In genomic region chr10:69744181-69744580, GRCm38 (mm10) we compare ENCODE assay signal across 11 mouse cellular contexts.
DNase-seq lines count a peak whose midpoint lies in the region; ATAC-seq lines count a peak whose summit lies in the region.
"Had no signal": no experiment of that assay in that cellular context is flagged by ENCODE, and none has a peak within 500 bp of the region (broad histone marks: within the 10 kb centered on the region; RNA-seq: fewer than 3 reads in every experiment).

No protein-coding gene starts in this region.

- DNase-seq in frontal cortex, postnatal 10 days (ENCODE audit: low spot score in 2 of 2), result no peak
- peak; percentile 90 for DNase-seq in NIH3T3 (ENCODE audit: low read depth)
- DNase-seq in layer of hippocampus, postnatal 10 days (ENCODE audit: low spot score in 2 of 2), result peak; percentile 59 to 68
- no peak for DNase-seq in thymus, adult 18-20 months
- DNase-seq in spleen, postnatal 10 days (ENCODE audit: low spot score in 2 of 2), result no peak
- no peak for DNase-seq in B cell, adult 2 months
- DNase-seq: heart, adult 18-20 months; kidney, adult 8-10 months; thymus, postnatal 36 days had no signal

- H3K4me3 ChIP-seq in forebrain, embryonic 15.5 days, result no peak overlapping the region

- H3K4me2 ChIP-seq in forebrain, embryonic 15.5 days (replicated peaks), result 0 out of 2 replicates have a peak overlapping the region, but pooled peaks have one; percentile 5

- peak; percentile 25 for ATAC-seq in frontal cortex, adult (ENCODE audit: low TSS enrichment)
- peak; percentile 85 for ATAC-seq in forebrain, embryonic 15.5 days (replicated peaks)

- no peaks in the 10 kb centered on the region for H3K36me3 ChIP-seq in forebrain, embryonic 15.5 days

- H3K4me1 ChIP-seq in forebrain, embryonic 15.5 days, result peaks cover 35% of the 10 kb centered on the region

- 31% methylated on average over 8 of the region's 8 CpGs for WGBS in forebrain, embryonic 15.5 days

- no peaks in the 10 kb centered on the region for H3K27me3 ChIP-seq in forebrain, embryonic 15.5 days

- peak overlapping the region; percentile 81 for H3K27ac ChIP-seq in forebrain, embryonic 15.5 days (replicated peaks)

- no peak overlapping the region for H3K9ac ChIP-seq in forebrain, embryonic 15.5 days (replicated peaks)

- H3K9me3 ChIP-seq in forebrain, embryonic 15.5 days, result no peaks in the 10 kb centered on the region

Comparison
In these comparisons a context has a peak if more than half of its experiments do, and no peak if none do; other contexts are left out.
1. DNase-seq: peak in NIH3T3 (single experiment) and layer of hippocampus, postnatal 10 days (2 of 2); none in frontal cortex, postnatal 10 days (0 of 2), thymus, adult 18-20 months (0 of 2), spleen, postnatal 10 days (0 of 2) and B cell, adult 2 months (0 of 2).